Mouse (Mus musculus): ENCODE measurements around the gene Olfr63. TPM values are rescaled to one million over a fixed set of nuclear protein-coding genes. Genes with fewer than 3 reads are reported as not detected.

Gene Olfr63
- polyA plus RNA-seq, 1 experiment from 2014 or later, result 0.03 TPM

Other genes starting within 250 kb of the Olfr63 start
- gene Zfp763, start 231.3 kb upstream of the Olfr63 start, polyA plus RNA-seq (2014; fragmentation: Nextera tagmentation; extraction: Ambion mirVana), result 20.4 and 23.2 TPM in 2 replicates
- gene 4921501E09Rik, start 196.6 kb upstream of the Olfr63 start, polyA plus RNA-seq (2014; fragmentation: Nextera tagmentation; extraction: Ambion mirVana), result not detected in 2 replicates
- gene Zfp563, start 175.4 kb upstream of the Olfr63 start, polyA plus RNA-seq (2014; fragmentation: Nextera tagmentation; extraction: Ambion mirVana), result 8.7 and 10.5 TPM in 2 replicates
- gene Morc2b, start 125.0 kb upstream of the Olfr63 start, polyA plus RNA-seq (2014; fragmentation: Nextera tagmentation; extraction: Ambion mirVana), result not detected in 2 replicates
- gene Olfr55, start 96.2 kb upstream of the Olfr63 start, polyA plus RNA-seq (2014; fragmentation: Nextera tagmentation; extraction: Ambion mirVana), result not detected in 2 replicates
- gene Olfr239, start 73.4 kb upstream of the Olfr63 start, polyA plus RNA-seq (2014; fragmentation: Nextera tagmentation; extraction: Ambion mirVana), result not detected in 2 replicates
- not detected in 2 replicates for gene Olfr1564, start 43.0 kb upstream of the Olfr63 start, polyA plus RNA-seq (2014; fragmentation: Nextera tagmentation; extraction: Ambion mirVana)
- 19.8 and 20.9 TPM in 2 replicates for gene Zfp955a, start 9.5 kb upstream of the Olfr63 start, polyA plus RNA-seq (2014; fragmentation: Nextera tagmentation; extraction: Ambion mirVana)
- 9.3 and 10.1 TPM in 2 replicates for gene Zfp955b, start 24.9 kb downstream of the Olfr63 start, polyA plus RNA-seq (2014; fragmentation: Nextera tagmentation; extraction: Ambion mirVana)
- 13.7 and 18.4 TPM in 2 replicates for gene Zfp81, start 94.2 kb downstream of the Olfr63 start, polyA plus RNA-seq (2014; fragmentation: Nextera tagmentation; extraction: Ambion mirVana)
- 21.6 and 25.0 TPM in 2 replicates for gene Zfp101, start 130.0 kb downstream of the Olfr63 start, polyA plus RNA-seq (2014; fragmentation: Nextera tagmentation; extraction: Ambion mirVana)
- not detected in 2 replicates for gene Actl9, start 168.2 kb downstream of the Olfr63 start, polyA plus RNA-seq (2014; fragmentation: Nextera tagmentation; extraction: Ambion mirVana)

Data from forebrain, embryonic 11.5 days (tissue).